Comparison of ENCODE assay signal across 9 mouse cellular contexts in the genomic region with DNA sequence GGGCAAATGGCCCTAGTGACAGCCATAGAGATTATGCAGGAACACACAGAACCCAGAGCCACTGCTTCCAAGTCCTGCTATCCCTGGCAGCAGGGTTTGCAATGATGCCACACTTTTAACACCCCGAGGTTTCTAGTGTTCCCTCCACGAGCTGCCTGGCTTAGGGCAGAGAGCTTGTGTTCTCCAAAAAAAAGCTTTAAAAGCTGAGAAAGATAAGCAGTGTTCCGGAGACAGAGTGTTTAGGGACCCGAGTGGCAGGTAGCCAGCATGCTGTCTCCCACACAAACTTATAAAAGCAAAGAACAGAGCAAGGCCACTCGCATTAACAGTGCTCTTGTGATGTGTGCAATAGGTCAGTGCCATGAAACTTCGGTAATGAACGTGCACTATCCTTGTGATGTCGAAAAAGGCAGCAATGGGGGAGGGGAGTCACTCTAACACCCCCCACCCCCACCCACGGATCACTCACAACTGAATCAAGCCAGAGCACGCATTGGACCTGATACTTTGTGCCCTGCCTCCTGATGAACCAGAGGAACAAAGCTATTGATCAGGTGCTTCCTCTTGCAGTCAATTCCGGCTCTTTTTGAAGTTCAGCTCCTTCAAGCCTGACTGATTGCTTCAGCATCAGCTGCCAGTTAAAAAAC. TPM values are rescaled to one million over a fixed set of nuclear protein-coding genes. Genes with fewer than 3 reads are reported as not detected.
DNase-seq lines count a peak whose midpoint lies in the region; ATAC-seq and TF ChIP-seq lines count a peak whose summit lies in the region.
"Had no signal": no experiment of that assay in that cellular context is flagged by ENCODE, and none has a peak within 500 bp of the region (broad histone marks: within the 10 kb centered on the region; RNA-seq: fewer than 3 reads in every experiment).

No protein-coding gene starts in this region.

- ATAC-seq in hindbrain, embryonic 16.5 days = no peak

- H3K4me1 ChIP-seq in bone marrow macrophage, adult 2 months (ENCODE audit: control insufficient read depth, insufficient read depth, low read length) = peaks cover 34% of the 10 kb centered on the region
- peaks cover 14% of the 10 kb centered on the region for H3K4me1 ChIP-seq in hindbrain, embryonic 16.5 days (ENCODE audit: control insufficient read depth, insufficient read depth, low read depth, low read length)

- TF ChIP-seq CTCF in left cerebral cortex, adult 2 months (IDR thresholded peaks at IDR 0.05) = no peak
- TF ChIP-seq CTCF in bone marrow macrophage, adult 2 months (IDR thresholded peaks at IDR 0.05; ENCODE audit: low read depth, low read length) = no peak

- no peaks in the 10 kb centered on the region for H3K27me3 ChIP-seq in hindbrain, embryonic 16.5 days (replicated peaks; ENCODE audit: control insufficient read depth, insufficient read depth, low read length)

- peak overlapping the region; percentile 8 for H3K4me2 ChIP-seq in hindbrain, embryonic 16.5 days (ENCODE audit: low read length)

- intact Hi-C loops in left cerebral cortex, adult 2 months (cut with DNase I) = no loop called here

- peak overlapping the region; percentile 38; the same call in 1 of the 2 replicates for H3K27ac ChIP-seq in left cerebral cortex, adult 2 months
- H3K27ac ChIP-seq in bone marrow macrophage, adult 2 months (ENCODE audit: insufficient read depth, low read depth, low read length) = no peak overlapping the region
- no peak overlapping the region for H3K27ac ChIP-seq in hindbrain, embryonic 16.5 days (ENCODE audit: low read depth, low read length)

- H3K36me3 ChIP-seq in hindbrain, embryonic 16.5 days (ENCODE audit: control insufficient read depth, insufficient read depth, low read length) = no peaks in the 10 kb centered on the region

- no peak for TF ChIP-seq POLR2A in bone marrow macrophage, adult 2 months (IDR thresholded peaks at IDR 0.05; ENCODE audit: borderline replicate concordance, low read depth, low read length)

- no peak overlapping the region for H3K4me3 ChIP-seq in left cerebral cortex, adult 2 months
- peak overlapping the region; percentile 94 for H3K4me3 ChIP-seq in bone marrow macrophage, adult 2 months (ENCODE audit: insufficient read depth, low read length)
- no peak overlapping the region for H3K4me3 ChIP-seq in hindbrain, embryonic 16.5 days (ENCODE audit: low read length)

- no peaks in the 10 kb centered on the region for H3K9me3 ChIP-seq in hindbrain, embryonic 16.5 days (ENCODE audit: control insufficient read depth, low read length)

- DNase-seq in left cerebral cortex, adult 2 months (ENCODE audit: extremely low spot score in 1 of 2, low spot score in 2 of 2) = no peak
- no peak for DNase-seq in left cerebral cortex, adult 18-20 months (ENCODE audit: low spot score in 2 of 2)
- DNase-seq in naive thymus-derived CD4-positive, alpha-beta T cell, adult 2 months (ENCODE audit: low read depth) = peak; percentile 19
- no peak for DNase-seq in layer of hippocampus, adult 11-12 months (ENCODE audit: low spot score)
- DNase-seq in thymus, postnatal 36 days = no peak
- DNase-seq in gastrocnemius, adult 18-20 months (ENCODE audit: low spot score) = no peak

- H3K9ac ChIP-seq in hindbrain, embryonic 16.5 days (ENCODE audit: low read depth, low read length) = no peak overlapping the region

- WGBS in hindbrain, embryonic 16.5 days = 77% methylated on average over 11 of the region's 11 CpGs

RNA-seq across cellular contexts. Expression of a gene that starts 2.1 kb away (rescaled TPM):
- 100 to 1,000 TPM; 111 to 120 TPM for total RNA-seq in left cerebral cortex, adult 2 months (2021)
- total RNA-seq in left cerebral cortex, adult 18-20 months (2021) = 100 to 1,000 TPM; 128 to 130 TPM
- 844 and 895 TPM in 2 replicates for polyA plus RNA-seq in bone marrow macrophage, adult 2 months (2012; ENCODE audit: insufficient read depth, insufficient read length, missing spikeins)
- polyA plus RNA-seq in hindbrain, embryonic 16.5 days (2015; fragmentation: Nextera tagmentation; extraction: Ambion mirVana) = 150 and 156 TPM in 2 replicates
- total RNA-seq in gastrocnemius, adult 18-20 months (2021) = 100 to 1,000 TPM; 172 to 203 TPM

RNA-seq across cellular contexts. Expression of a gene that starts 27.2 kb away (rescaled TPM):
- 1 to 10 TPM; 6.1 to 6.9 TPM for total RNA-seq in left cerebral cortex, adult 2 months (2021)
- total RNA-seq in left cerebral cortex, adult 18-20 months (2021) = 1 to 10 TPM; 6.0 to 6.2 TPM
- 8.6 and 9.0 TPM in 2 replicates for polyA plus RNA-seq in bone marrow macrophage, adult 2 months (2012; ENCODE audit: insufficient read depth, insufficient read length, missing spikeins)
- 2.0 and 2.6 TPM in 2 replicates for polyA plus RNA-seq in hindbrain, embryonic 16.5 days (2015; fragmentation: Nextera tagmentation; extraction: Ambion mirVana)
- total RNA-seq in gastrocnemius, adult 18-20 months (2021) = 10 to 100 TPM; 26.0 to 27.8 TPM

RNA-seq across cellular contexts. Expression of a gene that starts 45.8 kb away (rescaled TPM):
- 10 to 100 TPM; 60.1 to 75.3 TPM for total RNA-seq in left cerebral cortex, adult 2 months (2021)
- total RNA-seq in left cerebral cortex, adult 18-20 months (2021) = 10 to 100 TPM; 64.6 to 71.1 TPM
- 75.7 TPM in 2 replicates for polyA plus RNA-seq in bone marrow macrophage, adult 2 months (2012; ENCODE audit: insufficient read depth, insufficient read length, missing spikeins)
- 61.7 and 64.5 TPM in 2 replicates for polyA plus RNA-seq in hindbrain, embryonic 16.5 days (2015; fragmentation: Nextera tagmentation; extraction: Ambion mirVana)
- 100 to 1,000 TPM; 133 to 140 TPM for total RNA-seq in gastrocnemius, adult 18-20 months (2021)

RNA-seq across cellular contexts. Expression of a gene that starts 46.3 kb away (rescaled TPM):
- 10 to 100 TPM; 12.1 to 14.9 TPM for total RNA-seq in left cerebral cortex, adult 2 months (2021)
- 10 to 100 TPM; 11.6 to 11.8 TPM for total RNA-seq in left cerebral cortex, adult 18-20 months (2021)
- polyA plus RNA-seq in bone marrow macrophage, adult 2 months (2012; ENCODE audit: insufficient read depth, insufficient read length, missing spikeins) = 3.0 and 4.3 TPM in 2 replicates
- polyA plus RNA-seq in hindbrain, embryonic 16.5 days (2015; fragmentation: Nextera tagmentation; extraction: Ambion mirVana) = 3.1 and 3.8 TPM in 2 replicates
- total RNA-seq in gastrocnemius, adult 18-20 months (2021) = 1 to 10 TPM; 1.7 to 2.0 TPM

RNA-seq across cellular contexts. Expression of a gene that starts 46.3 kb away (rescaled TPM):
- under 1 TPM in 1 of 2 experiments, not detected in 1; 0.98 TPM for total RNA-seq in left cerebral cortex, adult 2 months (2021)
- not detected for total RNA-seq in left cerebral cortex, adult 18-20 months (2021)
- not detected in 2 replicates for polyA plus RNA-seq in bone marrow macrophage, adult 2 months (2012; ENCODE audit: insufficient read depth, insufficient read length, missing spikeins)
- polyA plus RNA-seq in hindbrain, embryonic 16.5 days (2015; fragmentation: Nextera tagmentation; extraction: Ambion mirVana) = 0.40 TPM in 1 of 2 replicates, not detected in the other
- not detected for total RNA-seq in gastrocnemius, adult 18-20 months (2021)
- total RNA-seq: layer of hippocampus, postnatal 10 days had no signal
